Mouse (Mus musculus) urinary bladder, postnatal 4 days (tissue): ENCODE results near the gene Nol4l.

ENCODE experiments used
- DNase-seq, 2 experiments: peaks; one replicate each; pipeline ENCODE4 v3.0.0; 2021 to 2022; ENCODE audit warnings: low spot score in 2 of 2

Gene Nol4l

GRCm38 (mm10) chr2:153529931-153530766 is at the start of gene Nol4l:
Gene Nol4l (minus strand): TSS chr2:153529971.
- no peak for DNase-seq

GRCm38 (mm10) chr2:153577122-153577521 is 47.4 kb upstream of the Nol4l start:
- no peak for DNase-seq

- DNase-seq = no peak
Measured at GRCm38 (mm10) chr2:153576150-153576549, 46.4 kb upstream of the Nol4l start.

- no peak for DNase-seq
Measured at GRCm38 (mm10) chr2:153575554-153575953, 45.8 kb upstream of the Nol4l start.

DNA sequence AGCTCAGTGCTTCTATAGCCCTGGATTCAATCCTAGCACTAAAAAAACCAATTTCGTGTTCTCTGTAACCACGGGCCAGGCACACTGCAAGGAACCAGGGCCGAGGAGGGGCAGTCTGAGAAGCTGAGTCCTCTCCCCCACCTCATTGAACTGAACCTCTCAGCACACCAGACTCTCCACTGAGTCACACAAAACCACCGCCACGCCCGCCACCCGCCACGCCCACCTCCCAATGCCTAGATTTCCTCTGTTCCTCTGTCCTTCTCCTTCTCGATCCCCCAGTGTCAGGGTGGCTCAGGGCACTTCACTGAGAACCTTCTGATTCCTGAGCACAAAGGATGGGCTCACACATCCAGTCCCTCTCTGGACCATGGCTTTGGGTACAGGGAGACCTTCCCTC is 43.3 kb upstream of the Nol4l start:
- DNase-seq = no peak

DNA sequence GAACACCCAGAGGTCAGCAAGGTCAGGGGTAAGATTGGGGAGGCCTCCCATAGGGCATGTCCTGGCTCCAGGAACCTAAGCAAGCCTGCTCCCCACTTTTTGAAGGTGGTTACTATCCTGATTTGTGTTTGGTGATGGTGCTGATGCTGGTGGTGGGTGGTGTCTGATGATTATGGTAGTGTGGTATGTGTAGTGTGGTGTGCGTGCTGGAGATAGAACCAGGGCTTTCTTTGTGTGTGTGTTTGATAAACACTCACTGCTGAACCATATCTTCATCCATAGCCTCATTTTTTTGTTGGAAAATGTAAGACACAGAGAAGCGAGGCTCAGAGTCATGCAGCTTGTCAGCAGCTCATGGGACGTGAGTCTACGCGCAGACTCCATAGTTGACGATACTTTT is 38.8 kb upstream of the Nol4l start:
- no peak for DNase-seq

DNA sequence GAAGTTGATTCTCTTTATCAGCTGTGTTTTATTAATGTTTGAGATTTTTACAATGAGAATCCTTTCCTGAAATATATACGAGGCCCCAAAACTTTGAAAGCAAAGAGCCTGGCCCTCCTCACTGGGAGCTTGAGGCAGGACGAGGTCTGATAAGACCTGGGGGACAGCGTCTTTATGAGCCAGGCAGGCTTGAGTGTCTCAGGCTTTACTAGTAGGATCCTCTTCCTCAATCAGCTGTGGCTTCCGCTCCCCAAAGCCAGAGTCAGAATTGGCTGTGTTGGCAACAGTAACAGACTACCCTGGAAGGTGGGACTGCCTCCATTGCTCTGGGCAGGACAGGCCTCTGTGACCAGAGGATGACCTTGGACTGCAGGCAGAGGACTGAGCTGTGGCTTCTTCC is 38.2 kb upstream of the Nol4l start:
- DNase-seq = no peak

- DNase-seq = no peak
Measured at GRCm38 (mm10) chr2:153564343-153564742, 34.6 kb upstream of the Nol4l start.

- DNase-seq = no peak
Measured at GRCm38 (mm10) chr2:153561564-153561963, 31.8 kb upstream of the Nol4l start.

DNA sequence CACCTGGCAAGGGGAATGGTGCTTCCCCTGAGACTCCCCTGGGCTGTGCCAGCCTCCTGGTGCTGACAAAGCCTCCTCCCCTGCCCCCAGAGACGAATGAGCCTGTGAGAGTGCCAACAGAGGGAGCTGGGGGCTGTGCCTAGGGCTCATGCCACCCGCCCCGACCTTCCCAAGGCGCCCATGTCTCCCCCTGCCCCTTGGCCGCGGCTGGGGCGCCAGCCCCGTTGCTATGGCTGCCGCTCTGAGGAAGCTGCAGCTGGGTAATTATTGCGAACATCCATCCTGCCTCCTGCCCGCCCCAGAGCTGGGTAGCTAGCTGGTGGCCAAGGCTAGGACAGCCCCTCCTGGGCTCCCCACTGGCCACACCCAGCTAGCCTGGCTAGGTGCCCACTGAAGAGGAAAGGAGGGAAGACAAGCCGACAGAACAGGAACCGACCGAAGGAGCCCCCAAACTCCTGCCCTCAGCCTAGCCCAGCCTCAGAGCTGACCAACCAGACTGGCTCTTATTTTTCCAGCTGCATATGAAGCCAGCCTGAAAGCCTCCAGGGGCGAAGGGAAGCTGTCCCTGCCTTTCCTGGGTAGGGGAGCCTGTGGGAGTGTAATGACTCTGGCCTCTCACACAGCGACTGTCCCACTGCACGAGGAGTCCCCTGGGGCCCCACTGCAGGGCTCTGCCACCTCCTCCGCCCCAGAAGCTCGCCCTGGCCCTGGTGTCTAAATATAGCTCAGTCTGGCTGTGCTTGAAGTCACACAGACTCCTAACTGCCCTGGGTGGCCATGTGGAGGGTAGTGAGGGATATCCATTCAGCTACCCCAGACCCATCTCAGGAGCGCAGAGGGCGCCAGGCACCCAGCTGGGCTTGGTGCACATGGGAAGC is 31.1 kb upstream of the Nol4l start:
- peak in 1 of 2 experiments; percentile 38 for DNase-seq

- no peak for DNase-seq
Measured at GRCm38 (mm10) chr2:153559613-153560152, 29.9 kb upstream of the Nol4l start.

- no peak for DNase-seq
Measured at GRCm38 (mm10) chr2:153558464-153558863, 28.7 kb upstream of the Nol4l start.

DNA sequence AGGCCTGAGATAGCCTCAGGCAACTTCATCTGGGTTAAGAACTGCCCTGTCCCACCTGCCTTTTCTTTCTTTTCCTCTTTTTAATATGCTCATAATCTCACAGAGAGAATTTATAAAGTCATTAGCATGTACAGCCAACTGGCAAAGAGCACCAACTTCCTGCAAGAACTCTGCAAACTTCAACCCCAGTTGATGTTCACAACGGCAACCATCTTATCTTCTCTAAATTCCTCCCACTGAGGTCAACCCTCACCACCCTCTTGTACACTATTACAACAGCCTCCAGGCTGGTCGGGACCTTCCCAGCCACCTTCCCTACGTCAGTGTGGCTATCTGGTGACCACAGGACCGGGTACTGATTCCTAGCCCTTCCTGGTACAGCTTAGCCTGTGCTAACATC is 27.5 kb upstream of the Nol4l start:
- no peak for DNase-seq

GRCm38 (mm10) chr2:153556208-153556607 is 26.4 kb upstream of the Nol4l start:
- DNase-seq = no peak

- no peak for DNase-seq
Measured at GRCm38 (mm10) chr2:153554543-153554942, 24.8 kb upstream of the Nol4l start.

DNA sequence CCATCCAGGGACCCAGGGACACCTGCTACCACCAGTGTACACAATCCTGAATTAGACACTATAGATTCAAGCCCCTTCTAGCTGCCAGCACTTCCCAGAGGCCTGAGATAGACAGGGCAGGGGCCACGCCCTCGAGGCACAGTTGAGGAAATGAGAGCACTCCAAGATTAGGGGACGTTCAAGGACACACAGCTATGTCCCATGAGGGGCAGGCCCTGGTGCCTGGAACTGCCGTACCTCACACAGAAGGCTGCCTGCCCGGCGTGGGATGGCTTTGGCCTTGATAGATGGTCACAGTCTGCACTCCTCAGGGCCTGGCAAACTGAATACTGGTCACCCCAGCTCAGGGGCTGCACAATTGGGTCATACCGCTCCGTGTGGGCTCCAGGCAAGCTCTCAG is 19.7 kb upstream of the Nol4l start:
- peak in 1 of 2 experiments; percentile 41 for DNase-seq

- DNase-seq = peak in 1 of 2 experiments; percentile 45
Measured at GRCm38 (mm10) chr2:153548221-153548923, 18.6 kb upstream of the Nol4l start.

DNA sequence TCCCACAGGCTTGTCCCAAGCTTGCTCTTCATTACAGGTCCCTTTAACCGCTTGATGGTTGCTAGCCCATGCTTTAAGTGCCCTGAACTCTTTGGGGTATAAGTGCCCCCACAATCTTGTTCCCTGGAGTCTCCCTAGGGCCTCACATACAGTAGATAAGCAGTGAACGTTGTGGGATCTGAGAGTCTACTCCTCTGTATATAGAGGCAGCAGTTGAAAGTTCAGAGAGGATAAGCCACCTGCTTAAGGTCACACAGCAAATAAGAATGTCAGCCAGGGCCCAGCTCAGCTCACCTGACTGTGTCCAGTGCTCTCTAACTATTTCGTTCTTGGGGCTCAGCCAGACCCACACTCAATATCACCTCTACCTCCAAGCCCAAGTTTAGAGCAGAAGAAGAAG is 17.9 kb upstream of the Nol4l start:
- DNase-seq = no peak

- no peak for DNase-seq
Measured at GRCm38 (mm10) chr2:153546972-153547371, 17.2 kb upstream of the Nol4l start.

DNA sequence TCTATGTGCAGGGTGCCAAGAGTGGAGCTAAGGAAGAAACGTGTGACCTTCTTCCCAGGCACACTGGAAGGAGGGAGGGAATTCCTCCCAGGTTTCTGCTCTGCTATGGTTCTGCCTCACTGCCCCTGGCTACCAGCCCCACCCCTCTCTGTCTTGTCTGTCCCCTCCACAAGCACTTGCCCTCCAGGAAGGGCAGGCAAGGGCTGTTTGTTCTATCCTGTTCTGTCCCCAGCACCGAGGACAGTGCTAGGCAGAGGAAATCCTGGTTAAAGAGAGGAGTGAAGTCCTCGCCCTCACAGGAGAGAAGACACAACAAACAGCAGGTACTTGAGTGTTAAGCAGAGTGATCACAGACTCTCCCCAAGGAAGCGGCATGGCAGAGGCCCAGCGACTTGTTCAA is 16.7 kb upstream of the Nol4l start:
- DNase-seq = no peak

- no peak for DNase-seq
Measured at GRCm38 (mm10) chr2:153544771-153545170, 15.0 kb upstream of the Nol4l start.
